Mouse (Mus musculus) stomach, postnatal 0 days (tissue): ENCODE data around the gene Plce1.

Experiments
- CTCF ChIP-seq: IDR thresholded peaks from 2 replicates; pipeline ENCODE4 v1.5.1; 2016; ENCODE audit warnings: antibody characterized with exemption, low read depth, mild to moderate bottlenecking, moderate library complexity
- EP300 ChIP-seq: optimal IDR thresholded peaks from 2 replicates; pipeline ENCODE3; 2016; ENCODE audit warnings: antibody characterized with exemption

DNA sequence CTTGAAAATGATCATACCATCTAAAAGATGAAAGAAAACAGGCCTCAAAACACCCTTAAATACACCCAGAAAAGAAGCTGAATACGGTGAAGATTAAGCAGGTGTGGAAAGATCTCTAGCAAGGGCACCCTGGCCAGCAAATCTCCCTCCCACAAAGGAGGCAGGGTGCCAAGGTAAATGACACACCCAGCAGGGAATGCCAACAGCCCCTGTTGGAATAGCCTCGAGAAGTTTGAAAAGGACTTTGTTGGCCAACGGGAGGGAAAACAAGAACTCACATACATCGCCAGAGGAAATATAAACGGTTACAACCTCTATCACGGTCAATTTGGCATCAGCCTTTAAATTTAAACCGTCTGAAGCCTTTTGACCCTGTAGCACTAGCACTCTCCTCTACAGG, 5.5 kb upstream of the Plce1 start:
- TF ChIP-seq CTCF (no peak), EP300 (no peak)
